Mouse (Mus musculus): Measurements from ENCODE around the gene Rcc2. TPM values are rescaled to one million over a fixed set of nuclear protein-coding genes. Genes with fewer than 3 reads are reported as not detected.

Gene Rcc2
- polyA plus RNA-seq, 1 experiment from 2014 or later = 9.4 TPM

DNA sequence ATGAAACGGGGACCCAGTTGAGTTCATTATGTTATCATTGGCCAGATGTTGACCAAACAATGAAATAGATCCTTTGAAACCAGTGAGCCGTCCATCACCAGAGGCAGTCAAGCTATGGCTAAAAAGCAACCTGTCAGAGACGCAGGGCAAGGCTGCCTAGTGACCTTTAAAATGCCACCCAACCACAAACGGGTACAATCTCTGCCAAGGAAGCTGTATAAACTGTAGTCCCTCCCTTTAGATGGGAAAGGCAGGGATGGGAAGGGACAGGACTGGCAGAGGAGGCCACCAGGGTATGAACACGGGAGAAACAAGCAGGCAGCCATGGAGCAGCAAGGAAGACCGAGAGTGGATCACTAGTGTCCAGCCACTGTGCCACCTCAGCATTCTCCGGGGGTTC lies 35.3 kb upstream of the Rcc2 start:
- Histone ChIP-seq H3K27ac (ENCODE audit: low read length) (no peak overlapping the region), H3K9me3 (replicated peaks; ENCODE audit: control insufficient read depth, low read length) (no peaks in the 10 kb centered on the region), H3K36me3 (ENCODE audit: control insufficient read depth, insufficient read depth) (no peaks in the 10 kb centered on the region), H3K4me1 (ENCODE audit: control insufficient read depth, insufficient read depth, low read length) (peaks cover 6% of the 10 kb centered on the region), H3K9ac (ENCODE audit: low read length) (no peak overlapping the region), H3K4me3 (ENCODE audit: low read length) (no peak overlapping the region), H3K27me3 (ENCODE audit: control insufficient read depth, insufficient read depth, low read length) (no peaks in the 10 kb centered on the region), H3K4me2 (ENCODE audit: low read depth, low read length) (no peak overlapping the region)
- ATAC-seq (replicated peaks; ENCODE audit: extremely low read depth, insufficient read depth, low FRiP score) = no peak
- WGBS = 76% methylated on average over 7 of the region's 7 CpGs

DNA sequence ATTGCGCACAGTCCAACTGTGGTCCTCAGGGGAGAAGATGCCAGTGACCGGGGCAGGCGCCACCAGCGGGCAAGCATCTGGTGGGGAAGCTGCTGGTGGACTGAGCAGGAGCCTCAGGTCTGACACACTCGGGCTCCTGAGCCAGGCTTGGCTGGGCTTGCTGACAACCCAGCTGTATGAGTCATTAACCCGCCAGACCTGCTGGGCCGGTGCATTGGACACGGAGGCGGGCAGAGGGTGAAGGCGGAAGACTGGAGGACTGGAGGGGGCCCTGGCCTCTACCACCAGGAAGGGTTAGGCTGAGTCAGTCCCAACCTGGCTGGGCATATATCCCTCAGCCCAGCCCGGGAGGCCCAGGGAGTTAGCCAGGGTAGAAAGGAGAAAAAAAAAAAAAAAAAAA lies 34.6 kb upstream of the Rcc2 start, which contains the start of gene Arhgef10l:
Gene Arhgef10l, minus strand, starts transcription at position 253 of the 400 bp plus-strand sequence.
- 60% methylated on average over 11 of the region's 11 CpGs for WGBS

DNA sequence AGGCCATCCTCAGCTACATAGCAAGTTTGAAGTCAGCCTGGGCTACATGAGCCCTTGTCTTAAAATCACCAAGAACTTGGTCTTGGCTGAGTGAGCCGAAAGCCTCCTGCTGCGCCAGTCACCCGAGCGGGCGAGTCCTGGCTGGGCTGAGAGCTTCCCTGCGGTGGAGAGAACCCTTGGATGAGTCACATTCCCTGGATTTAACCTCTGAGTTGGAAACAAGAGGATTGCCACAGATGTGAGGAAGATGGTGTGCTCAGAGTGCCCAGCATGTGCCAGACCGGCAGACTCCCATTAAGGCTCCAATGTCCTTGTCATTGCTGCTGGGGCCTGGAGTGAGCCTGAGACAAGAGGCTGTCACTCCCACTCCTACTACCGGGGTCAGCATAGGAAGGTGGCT lies 32.5 kb upstream of the Rcc2 start:
- Histone ChIP-seq H3K9me3 (replicated peaks; ENCODE audit: control insufficient read depth, low read length) (no peaks in the 10 kb centered on the region), H3K9ac (ENCODE audit: low read length) (no peak overlapping the region), H3K36me3 (ENCODE audit: control insufficient read depth, insufficient read depth) (no peaks in the 10 kb centered on the region), H3K27me3 (ENCODE audit: control insufficient read depth, insufficient read depth, low read length) (no peaks in the 10 kb centered on the region), H3K4me3 (ENCODE audit: low read length) (no peak overlapping the region), H3K4me1 (ENCODE audit: control insufficient read depth, insufficient read depth, low read length) (peaks cover 4% of the 10 kb centered on the region), H3K27ac (ENCODE audit: low read length) (no peak overlapping the region), H3K4me2 (ENCODE audit: low read depth, low read length) (no peak overlapping the region)
- no peak for ATAC-seq (replicated peaks; ENCODE audit: extremely low read depth, insufficient read depth, low FRiP score)
- 80% methylated on average over 8 of the region's 8 CpGs for WGBS

More for the DNA sequence above, 34.6 kb upstream of the Rcc2 start, which contains the start of gene Arhgef10l:
- Histone ChIP-seq H3K4me2 (ENCODE audit: low read depth, low read length) (no peak within 1 kb of the TSS), H3K9ac (ENCODE audit: low read length) (no peak within 1 kb of the TSS), H3K36me3 (ENCODE audit: control insufficient read depth, insufficient read depth) (no peaks in the 10 kb centered on the region), H3K4me3 (ENCODE audit: low read length) (no peak within 1 kb of the TSS), H3K9me3 (replicated peaks; ENCODE audit: control insufficient read depth, low read length) (no peaks in the 10 kb centered on the region), H3K27ac (ENCODE audit: low read length) (no peak within 1 kb of the TSS), H3K27me3 (ENCODE audit: control insufficient read depth, insufficient read depth, low read length) (no peaks in the 10 kb centered on the region), H3K4me1 (ENCODE audit: control insufficient read depth, insufficient read depth, low read length) (peaks cover 6% of the 10 kb centered on the region)
- no peak for ATAC-seq (replicated peaks; ENCODE audit: extremely low read depth, insufficient read depth, low FRiP score)

DNA sequence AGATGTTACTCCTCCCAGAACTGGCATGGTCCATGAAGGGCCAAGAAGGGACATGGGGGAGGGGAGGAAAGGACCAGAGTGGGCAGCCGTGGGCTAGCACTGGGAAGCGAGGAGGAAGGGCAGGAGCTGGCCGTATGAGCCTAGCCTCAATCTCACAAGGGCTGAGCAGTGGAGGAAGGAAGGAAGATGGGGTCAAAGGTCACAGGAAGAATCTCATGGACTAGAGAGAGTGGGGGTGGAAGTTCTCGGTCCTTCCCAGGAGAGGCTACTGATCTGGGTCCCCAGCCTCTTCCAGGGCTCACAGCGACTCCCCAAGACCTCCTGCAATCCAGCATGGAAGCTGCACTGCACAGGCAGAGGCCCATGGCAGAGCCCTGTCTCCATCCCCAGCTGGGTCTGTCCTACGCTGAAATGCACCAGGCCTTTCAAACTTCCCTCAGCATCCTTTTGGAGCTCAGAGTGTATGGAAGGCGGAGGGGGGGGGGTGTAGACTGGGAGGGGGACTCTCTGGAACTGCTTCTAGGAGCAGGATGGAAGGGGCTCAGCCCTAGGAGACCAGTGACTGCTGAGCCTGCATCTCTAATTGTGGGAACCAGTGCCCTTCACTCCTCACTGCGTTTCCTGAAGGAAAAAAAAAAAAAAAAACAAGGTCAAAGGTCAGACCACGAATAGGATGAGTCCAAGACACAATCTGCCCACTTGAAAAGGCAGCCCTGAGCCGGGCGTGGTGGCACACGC lies 26.6 kb upstream of the Rcc2 start:
- no peak overlapping the region for H3K4me2 ChIP-seq (ENCODE audit: low read depth, low read length)
- H3K36me3 ChIP-seq (ENCODE audit: control insufficient read depth, insufficient read depth) = no peaks in the 10 kb centered on the region
- WGBS = 65% methylated on average over 12 of the region's 12 CpGs
- H3K27ac ChIP-seq (ENCODE audit: low read length) = no peak overlapping the region
- no peaks in the 10 kb centered on the region for H3K27me3 ChIP-seq (ENCODE audit: control insufficient read depth, insufficient read depth, low read length)
- H3K4me3 ChIP-seq (ENCODE audit: low read length) = no peak overlapping the region
- no peaks in the 10 kb centered on the region for H3K9me3 ChIP-seq (replicated peaks; ENCODE audit: control insufficient read depth, low read length)
- H3K4me1 ChIP-seq (ENCODE audit: control insufficient read depth, insufficient read depth, low read length) = no peaks in the 10 kb centered on the region
- no peak overlapping the region for H3K9ac ChIP-seq (ENCODE audit: low read length)
- peak; percentile 29; the same call in 1 of the 2 replicates for ATAC-seq (replicated peaks; ENCODE audit: extremely low read depth, insufficient read depth, low FRiP score)

DNA sequence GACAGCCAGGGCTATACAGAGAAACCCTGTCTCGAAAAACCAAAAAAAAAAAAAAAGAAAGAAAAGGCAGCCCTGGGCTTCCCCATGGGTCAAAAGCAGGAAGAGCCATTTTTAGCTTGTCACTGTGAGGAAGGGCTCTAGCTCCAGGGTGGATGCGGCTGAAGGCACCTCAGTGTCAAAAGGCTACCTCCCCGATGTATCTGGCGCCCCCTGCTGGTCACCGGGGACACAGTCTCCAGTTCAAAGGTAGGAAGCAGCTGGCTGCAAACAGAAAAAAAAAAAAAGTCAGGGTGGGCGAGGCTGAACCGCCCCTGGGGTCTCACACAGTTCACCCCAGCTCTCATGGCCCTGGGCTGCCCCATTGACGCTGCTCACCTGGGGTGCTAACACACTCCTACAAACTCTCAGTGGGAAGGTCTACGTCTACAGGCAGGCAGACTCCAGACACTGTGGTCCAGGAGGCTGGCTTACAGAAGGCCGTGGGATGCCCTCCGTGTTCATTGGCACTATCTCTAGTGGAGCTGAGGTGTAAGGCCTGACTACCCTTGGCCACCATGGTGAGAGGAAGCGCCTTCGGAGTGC lies 25.9 kb upstream of the Rcc2 start:
- H3K27ac ChIP-seq (ENCODE audit: low read length) = no peak overlapping the region
- no peak overlapping the region for H3K4me2 ChIP-seq (ENCODE audit: low read depth, low read length)
- no peak overlapping the region for H3K9ac ChIP-seq (ENCODE audit: low read length)
- peaks cover under 1% of the 10 kb centered on the region; the same call in 1 of the 2 replicates for H3K4me1 ChIP-seq (ENCODE audit: control insufficient read depth, insufficient read depth, low read length)
- 29% methylated on average over 12 of the region's 13 CpGs for WGBS
- H3K27me3 ChIP-seq (ENCODE audit: control insufficient read depth, insufficient read depth, low read length) = no peaks in the 10 kb centered on the region
- ATAC-seq (replicated peaks; ENCODE audit: extremely low read depth, insufficient read depth, low FRiP score) = peak; percentile 61; the same call in 1 of the 2 replicates
- H3K36me3 ChIP-seq (ENCODE audit: control insufficient read depth, insufficient read depth) = no peaks in the 10 kb centered on the region
- H3K4me3 ChIP-seq (ENCODE audit: low read length) = no peak overlapping the region
- no peaks in the 10 kb centered on the region for H3K9me3 ChIP-seq (replicated peaks; ENCODE audit: control insufficient read depth, low read length)

DNA sequence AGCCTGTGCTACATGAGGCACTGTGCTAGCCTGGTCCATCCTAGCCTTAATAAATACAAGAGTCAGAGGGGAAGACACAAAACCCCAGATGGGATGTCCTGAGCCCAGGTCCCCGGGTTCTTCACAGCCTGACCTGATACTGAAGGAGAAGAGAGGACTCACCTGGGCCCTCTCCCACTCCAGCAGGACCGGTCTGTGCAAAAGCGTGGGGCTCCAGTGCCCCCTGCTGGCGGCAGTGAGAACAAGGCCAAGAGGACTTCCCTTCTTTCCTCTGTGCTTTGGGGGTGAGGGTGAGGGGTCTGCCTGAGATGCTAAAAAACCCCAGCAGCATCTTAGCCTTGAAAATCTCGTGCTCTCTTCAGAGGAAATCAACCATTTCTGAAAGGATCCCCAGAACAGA lies 21.3 kb upstream of the Rcc2 start:
- no peaks in the 10 kb centered on the region for H3K36me3 ChIP-seq (ENCODE audit: control insufficient read depth, insufficient read depth)
- H3K4me1 ChIP-seq (ENCODE audit: control insufficient read depth, insufficient read depth, low read length) = peaks cover 9% of the 10 kb centered on the region
- no peaks in the 10 kb centered on the region for H3K9me3 ChIP-seq (replicated peaks; ENCODE audit: control insufficient read depth, low read length)
- no peaks in the 10 kb centered on the region for H3K27me3 ChIP-seq (ENCODE audit: control insufficient read depth, insufficient read depth, low read length)
- 16% methylated on average over 5 of the region's 5 CpGs for WGBS
- ATAC-seq (replicated peaks; ENCODE audit: extremely low read depth, insufficient read depth, low FRiP score) = 0 out of 2 replicates have a peak, but pooled peaks have one; percentile 19
- H3K4me2 ChIP-seq (ENCODE audit: low read depth, low read length) = no peak overlapping the region
- H3K4me3 ChIP-seq (ENCODE audit: low read length) = no peak overlapping the region
- H3K27ac ChIP-seq (ENCODE audit: low read length) = no peak overlapping the region
- H3K9ac ChIP-seq (ENCODE audit: low read length) = no peak overlapping the region; the same call in 1 of the 2 replicates

DNA sequence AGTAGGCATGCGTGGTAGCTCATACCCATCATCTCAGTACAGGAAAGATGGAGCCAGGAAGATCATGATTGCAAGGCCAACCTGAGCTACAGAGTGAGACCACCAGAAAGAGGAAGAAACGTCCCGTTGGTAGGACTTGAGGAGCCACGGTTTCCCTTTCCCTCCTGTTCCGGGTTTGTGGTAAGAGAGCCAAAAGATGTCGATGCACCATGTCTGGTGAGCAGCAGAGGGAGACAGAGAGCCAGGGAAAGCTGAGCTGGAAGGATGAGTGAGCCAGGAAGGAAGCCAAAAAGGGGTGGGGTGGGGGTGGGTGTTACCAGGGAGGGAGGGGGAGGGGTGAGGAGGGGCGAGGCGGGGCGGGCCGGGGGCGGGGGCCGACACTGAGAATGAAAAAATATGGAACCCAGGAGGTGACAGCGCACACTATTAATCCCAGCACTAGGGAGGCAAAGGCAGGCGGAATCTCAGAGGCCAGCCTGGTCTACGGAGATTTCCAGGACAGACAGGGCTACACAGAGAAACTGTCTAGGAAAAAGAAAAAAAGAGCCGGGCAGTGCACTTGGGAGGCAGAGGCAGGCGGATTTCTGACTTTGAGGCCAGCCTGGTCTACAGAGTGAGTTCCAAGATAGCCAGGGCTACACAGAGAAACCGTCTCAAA lies 20.5 kb upstream of the Rcc2 start:
- H3K9me3 ChIP-seq (replicated peaks; ENCODE audit: control insufficient read depth, low read length) = no peaks in the 10 kb centered on the region
- H3K4me1 ChIP-seq (ENCODE audit: control insufficient read depth, insufficient read depth, low read length) = peaks cover 15% of the 10 kb centered on the region
- peak overlapping the region; percentile 30; the same call in 1 of the 2 replicates for H3K4me3 ChIP-seq (ENCODE audit: low read length)
- 0 out of 2 replicates have a peak overlapping the region, but pooled peaks have one; percentile 50 for H3K9ac ChIP-seq (ENCODE audit: low read length)
- WGBS = 21% methylated on average over 16 of the region's 18 CpGs
- no peaks in the 10 kb centered on the region for H3K36me3 ChIP-seq (ENCODE audit: control insufficient read depth, insufficient read depth)
- no peak for ATAC-seq (replicated peaks; ENCODE audit: extremely low read depth, insufficient read depth, low FRiP score)
- peak overlapping the region; percentile 56 for H3K4me2 ChIP-seq (ENCODE audit: low read depth, low read length)
- H3K27me3 ChIP-seq (ENCODE audit: control insufficient read depth, insufficient read depth, low read length) = no peaks in the 10 kb centered on the region
- H3K27ac ChIP-seq (ENCODE audit: low read length) = no peak overlapping the region

DNA sequence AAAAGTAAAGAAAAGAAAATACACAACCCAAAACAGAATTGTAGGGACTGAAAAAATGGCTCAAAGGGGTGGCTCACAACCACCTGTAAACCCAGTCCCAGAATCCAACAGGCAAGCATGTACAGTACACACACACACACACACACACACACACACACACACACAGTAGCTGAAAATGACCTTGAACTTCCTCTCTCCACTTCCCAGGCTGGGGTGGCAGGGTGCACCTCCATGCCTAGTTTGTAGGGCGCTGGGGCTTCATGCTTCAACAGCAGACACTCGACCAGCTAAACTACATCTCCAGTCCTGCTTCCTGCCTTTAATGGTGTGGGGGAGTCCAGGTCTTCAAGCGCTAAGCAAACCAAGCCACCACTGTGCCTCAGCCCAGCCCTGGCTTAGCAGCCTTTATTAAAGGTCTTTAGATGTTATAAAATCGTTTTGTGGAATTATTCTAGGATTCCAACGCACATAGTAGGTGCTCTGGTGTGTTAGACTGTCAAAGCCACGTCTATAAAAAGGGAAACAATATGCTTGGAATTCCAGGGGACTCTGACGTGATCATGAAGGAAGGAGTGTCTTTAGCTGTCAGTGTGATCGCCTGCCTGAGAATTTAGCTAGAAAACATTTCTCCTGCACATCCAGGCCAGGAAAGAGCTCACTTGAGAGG lies 19.5 kb upstream of the Rcc2 start:
- H3K27me3 ChIP-seq (ENCODE audit: control insufficient read depth, insufficient read depth, low read length) = no peaks in the 10 kb centered on the region
- H3K9ac ChIP-seq (ENCODE audit: low read length) = no peak overlapping the region
- WGBS = 30% methylated on average over 8 of the region's 8 CpGs
- peak overlapping the region; percentile 31; the same call in 1 of the 2 replicates for H3K27ac ChIP-seq (ENCODE audit: low read length)
- no peak for ATAC-seq (replicated peaks; ENCODE audit: extremely low read depth, insufficient read depth, low FRiP score)
- no peaks in the 10 kb centered on the region for H3K36me3 ChIP-seq (ENCODE audit: control insufficient read depth, insufficient read depth)
- H3K4me3 ChIP-seq (ENCODE audit: low read length) = no peak overlapping the region
- H3K4me2 ChIP-seq (ENCODE audit: low read depth, low read length) = no peak overlapping the region
- no peaks in the 10 kb centered on the region for H3K9me3 ChIP-seq (replicated peaks; ENCODE audit: control insufficient read depth, low read length)
- H3K4me1 ChIP-seq (ENCODE audit: control insufficient read depth, insufficient read depth, low read length) = peaks cover 15% of the 10 kb centered on the region
